Mouse (Mus musculus) left cerebral cortex, adult 9 months (tissue): ENCODE measurements around the gene Rundc3a.

ENCODE experiments used
- DNase-seq, 2 experiments: peaks; one replicate each; pipeline ENCODE4 v3.0.0; 2022; ENCODE audit warnings: low spot score in 2 of 2

Gene Rundc3a

DNA sequence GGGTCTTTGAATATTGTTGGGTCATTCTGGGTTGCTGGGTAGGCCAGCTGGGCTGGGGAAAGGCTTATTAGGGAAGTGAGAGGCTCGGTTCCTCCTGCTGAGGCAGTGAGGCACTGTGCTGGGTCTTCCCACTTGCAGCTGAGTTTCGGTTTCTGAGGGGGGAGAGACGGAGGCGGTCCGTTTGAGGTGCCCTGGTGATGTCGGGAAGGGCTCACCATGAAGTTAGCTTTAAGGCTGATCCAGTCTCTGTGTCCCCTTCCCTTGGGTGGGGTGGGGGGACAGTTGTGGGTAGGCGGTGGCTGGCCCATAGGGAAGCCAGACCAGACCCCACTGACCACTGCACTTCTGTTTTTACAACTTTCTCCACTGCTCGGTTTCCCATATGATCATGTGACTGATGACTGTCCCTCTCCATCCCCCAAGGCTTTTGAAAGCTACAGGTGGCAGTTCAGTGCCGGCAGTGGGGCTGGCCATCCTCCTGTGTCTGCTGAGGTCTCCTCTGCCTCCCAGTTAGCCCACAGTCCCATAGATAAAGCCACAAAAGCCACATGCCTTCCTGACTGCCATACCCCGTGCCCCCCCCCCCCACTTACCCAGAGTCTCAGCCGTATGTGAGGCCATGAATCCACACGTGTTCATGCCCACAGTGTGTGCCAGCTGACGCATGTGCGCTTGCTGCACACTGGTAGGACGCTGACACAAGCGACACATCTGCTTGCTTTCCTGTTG lies 39.1 kb downstream of the Rundc3a start:
- DNase-seq, result peak in 1 of 2 experiments; percentile 23

DNA sequence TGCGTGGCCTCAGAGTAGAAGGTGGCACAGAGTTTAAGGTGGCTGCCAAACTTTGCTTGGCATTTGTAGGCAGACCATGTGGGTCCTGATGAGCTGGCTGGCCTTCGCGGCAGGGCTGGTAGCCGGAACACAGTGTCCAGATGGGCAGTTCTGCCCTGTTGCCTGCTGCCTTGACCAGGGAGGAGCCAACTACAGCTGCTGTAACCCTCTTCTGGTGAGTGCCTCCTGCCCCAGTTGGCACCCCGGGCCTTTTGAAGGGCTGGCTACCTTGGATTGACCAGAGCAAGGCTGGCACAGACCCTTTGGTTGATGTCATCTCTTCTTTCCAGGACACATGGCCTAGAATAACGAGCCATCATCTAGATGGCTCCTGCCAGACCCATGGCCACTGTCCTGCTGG lies 39.7 kb downstream of the Rundc3a start:
- peak in 1 of 2 experiments; percentile 26 for DNase-seq

DNA sequence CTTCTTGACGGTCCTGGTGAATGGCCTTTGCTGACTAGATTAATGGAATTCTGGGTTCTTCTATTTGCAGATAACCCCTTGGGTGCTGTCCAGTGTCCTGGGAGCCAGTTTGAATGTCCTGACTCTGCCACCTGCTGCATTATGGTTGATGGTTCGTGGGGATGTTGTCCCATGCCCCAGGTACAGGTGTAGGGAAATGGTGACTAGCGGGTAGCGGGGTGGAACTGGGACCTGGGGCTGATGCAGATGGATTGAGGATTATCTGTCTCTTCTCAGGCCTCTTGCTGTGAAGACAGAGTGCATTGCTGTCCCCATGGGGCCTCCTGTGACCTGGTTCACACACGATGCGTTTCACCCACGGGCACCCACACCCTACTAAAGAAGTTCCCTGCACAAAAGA lies 40.7 kb downstream of the Rundc3a start:
- no peak for DNase-seq

DNA sequence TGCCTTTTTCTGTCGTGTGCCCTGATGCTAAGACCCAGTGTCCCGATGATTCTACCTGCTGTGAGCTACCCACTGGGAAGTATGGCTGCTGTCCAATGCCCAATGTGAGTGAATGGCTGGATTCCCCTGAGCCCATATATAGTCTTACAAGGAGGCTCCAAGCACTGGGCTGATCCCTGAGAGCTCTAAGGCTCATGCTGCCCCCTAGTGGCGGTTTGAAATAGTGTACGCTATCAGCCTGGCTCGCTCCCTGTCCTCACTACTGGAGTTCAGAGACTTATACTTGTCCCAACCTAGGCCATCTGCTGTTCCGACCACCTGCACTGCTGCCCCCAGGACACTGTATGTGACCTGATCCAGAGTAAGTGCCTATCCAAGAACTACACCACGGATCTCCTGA lies 41.2 kb downstream of the Rundc3a start:
- DNase-seq, result peak in 1 of 2 experiments; percentile 94

DNA sequence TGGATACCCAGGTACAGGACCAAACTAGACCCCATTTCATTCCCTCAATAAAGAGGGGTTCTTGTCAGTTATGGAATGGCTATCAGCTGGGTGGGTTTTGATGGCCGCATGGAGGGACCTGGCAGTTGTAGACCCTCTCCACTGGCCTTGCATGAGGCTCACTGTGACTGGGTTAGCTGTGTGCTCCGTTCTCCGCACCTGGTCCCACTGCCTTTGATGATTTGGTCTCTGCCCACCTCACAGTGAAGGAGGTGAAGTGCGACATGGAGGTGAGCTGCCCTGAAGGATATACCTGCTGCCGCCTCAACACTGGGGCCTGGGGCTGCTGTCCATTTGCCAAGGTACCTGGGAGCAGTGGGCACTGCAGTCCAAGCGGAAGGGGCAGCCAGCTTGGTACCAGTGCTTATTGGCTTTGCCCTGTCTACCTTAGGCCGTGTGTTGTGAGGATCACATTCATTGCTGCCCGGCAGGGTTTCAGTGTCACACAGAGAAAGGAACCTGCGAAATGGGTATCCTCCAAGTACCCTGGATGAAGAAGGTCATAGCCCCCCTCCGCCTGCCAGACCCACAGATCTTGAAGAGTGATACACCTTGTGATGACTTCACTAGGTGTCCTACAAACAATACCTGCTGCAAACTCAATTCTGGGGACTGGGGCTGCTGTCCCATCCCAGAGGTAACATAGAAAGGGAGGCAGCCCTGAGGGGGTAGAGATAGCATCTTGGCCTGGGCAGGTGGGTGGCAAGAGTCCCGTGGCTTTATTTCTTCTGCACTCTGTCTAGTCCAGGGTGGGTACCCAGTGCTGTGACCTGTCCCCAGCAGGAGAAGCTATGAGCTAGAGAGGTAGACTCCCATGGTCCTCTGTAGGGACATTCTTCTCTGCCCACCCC lies 41.9 kb downstream of the Rundc3a start:
- no peak for DNase-seq

DNA sequence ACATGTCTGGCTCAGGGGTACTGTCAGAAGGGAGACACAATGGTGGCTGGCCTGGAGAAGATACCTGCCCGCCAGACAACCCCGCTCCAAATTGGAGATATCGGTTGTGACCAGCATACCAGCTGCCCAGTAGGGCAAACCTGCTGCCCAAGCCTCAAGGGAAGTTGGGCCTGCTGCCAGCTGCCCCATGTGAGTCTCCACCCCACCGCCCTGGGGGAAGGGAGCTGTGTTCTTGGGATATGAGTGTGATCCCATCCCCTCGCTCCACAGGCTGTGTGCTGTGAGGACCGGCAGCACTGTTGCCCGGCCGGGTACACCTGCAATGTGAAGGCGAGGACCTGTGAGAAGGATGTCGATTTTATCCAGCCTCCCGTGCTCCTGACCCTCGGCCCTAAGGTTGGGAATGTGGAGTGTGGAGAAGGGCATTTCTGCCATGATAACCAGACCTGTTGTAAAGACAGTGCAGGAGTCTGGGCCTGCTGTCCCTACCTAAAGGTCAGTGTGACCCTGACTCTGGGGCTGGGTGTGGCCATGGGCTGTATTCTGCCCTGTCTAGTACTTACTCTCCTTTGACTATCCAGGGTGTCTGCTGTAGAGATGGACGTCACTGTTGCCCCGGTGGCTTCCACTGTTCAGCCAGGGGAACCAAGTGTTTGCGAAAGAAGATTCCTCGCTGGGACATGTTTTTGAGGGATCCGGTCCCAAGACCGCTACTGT lies 42.7 kb downstream of the Rundc3a start:
- DNase-seq, result no peak

DNA sequence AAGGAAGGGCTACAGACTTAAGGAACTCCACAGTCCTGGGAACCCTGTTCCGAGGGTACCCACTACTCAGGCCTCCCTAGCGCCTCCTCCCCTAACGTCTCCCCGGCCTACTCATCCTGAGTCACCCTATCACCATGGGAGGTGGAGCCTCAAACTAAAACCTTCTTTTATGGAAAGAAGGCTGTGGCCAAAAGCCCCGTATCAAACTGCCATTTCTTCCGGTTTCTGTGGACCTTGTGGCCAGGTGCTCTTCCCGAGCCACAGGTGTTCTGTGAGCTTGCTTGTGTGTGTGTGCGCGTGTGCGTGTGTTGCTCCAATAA lies 43.2 kb downstream of the Rundc3a start:
- DNase-seq, result no peak

DNA sequence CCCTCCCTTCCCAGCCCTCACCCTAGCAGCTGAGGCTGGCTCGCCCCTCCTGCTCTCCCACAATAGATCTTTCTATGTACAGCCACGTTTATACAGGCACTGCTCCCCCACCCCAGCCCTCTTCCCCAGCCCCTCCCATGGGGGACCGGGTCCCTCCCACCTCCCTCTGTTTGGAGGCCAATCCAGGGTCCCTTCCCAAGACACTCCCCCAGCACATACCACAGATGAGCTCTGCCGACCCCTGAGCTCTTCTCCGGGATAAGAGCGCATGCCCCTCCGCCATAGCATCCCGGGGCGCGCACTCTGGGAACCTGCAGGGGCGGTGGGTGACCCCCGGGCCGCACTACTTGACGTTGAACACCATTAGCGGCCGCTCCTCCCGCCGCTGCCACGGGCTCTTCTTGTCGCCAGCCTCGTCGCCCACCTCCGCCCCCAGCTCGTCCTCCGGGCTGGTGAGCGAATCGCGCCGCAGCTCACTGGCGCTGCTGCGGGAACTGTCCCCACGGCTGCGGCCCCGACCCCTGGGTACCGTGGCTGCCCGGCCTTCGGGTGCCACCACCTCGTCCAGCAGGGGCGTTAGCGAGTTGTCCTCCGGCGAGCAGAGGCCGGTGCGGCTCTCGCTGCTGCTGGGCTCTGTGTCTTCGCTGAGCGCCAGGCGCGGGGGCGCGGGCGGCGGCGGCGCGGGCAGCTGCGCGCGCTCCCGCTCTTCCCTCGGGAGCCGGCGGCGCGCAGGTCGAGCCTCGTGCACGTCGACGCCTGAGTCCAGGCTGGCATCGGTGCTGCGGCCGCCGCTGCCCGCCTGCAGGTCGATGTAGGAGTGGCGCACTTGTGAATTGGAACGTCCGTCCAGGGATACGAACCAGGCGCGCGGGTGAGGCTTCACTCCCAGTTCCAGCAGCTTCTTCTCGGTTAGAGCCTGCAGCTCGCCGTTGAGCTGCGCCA lies 44.2 kb downstream of the Rundc3a start:
- DNase-seq, result peak in 1 of 2 experiments; percentile 72

DNA sequence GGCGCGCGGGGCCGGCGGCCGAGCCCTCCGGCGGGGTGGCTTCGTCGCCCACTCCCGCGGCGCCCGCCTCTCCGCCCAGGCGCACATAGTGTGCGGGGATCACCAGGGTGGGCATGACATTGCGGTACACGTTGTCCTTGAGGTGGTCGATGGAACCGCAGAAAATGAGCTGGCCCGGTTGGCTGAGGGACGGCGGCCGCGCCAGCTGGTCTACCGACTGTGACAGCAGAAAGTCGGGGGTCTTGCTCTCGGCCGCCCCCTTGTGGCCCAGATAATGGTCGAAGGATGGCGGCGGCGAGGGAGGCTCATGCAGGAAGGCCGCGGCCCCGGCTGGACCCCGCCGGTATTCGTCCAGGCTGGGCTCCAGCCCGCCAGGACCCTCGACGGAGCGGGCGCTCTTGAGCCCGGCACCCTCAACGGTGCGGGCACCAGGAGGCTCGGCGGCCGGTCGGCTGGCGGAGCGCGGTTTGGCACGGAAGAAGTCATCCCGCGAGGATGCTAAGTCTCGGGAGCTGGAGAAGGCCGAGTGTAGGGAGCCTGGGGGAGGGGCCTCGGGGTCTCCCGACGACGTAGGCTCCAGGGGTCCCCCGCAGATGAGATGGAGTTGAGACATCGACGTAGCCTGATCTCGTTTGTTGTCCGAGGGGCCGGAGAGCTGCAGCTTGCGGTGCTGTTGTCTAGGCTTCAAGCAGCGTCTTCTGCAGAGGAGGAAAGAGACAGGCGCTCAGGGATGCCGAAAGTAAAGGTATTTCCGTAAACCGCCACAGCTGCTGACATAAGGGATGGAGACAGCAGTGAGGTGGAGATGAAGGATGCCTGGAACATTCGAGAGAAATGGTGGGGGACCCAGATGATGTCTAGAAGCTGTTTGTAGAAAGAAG lies 45.2 kb downstream of the Rundc3a start:
- DNase-seq, result peak in 1 of 2 experiments; percentile 77

DNA sequence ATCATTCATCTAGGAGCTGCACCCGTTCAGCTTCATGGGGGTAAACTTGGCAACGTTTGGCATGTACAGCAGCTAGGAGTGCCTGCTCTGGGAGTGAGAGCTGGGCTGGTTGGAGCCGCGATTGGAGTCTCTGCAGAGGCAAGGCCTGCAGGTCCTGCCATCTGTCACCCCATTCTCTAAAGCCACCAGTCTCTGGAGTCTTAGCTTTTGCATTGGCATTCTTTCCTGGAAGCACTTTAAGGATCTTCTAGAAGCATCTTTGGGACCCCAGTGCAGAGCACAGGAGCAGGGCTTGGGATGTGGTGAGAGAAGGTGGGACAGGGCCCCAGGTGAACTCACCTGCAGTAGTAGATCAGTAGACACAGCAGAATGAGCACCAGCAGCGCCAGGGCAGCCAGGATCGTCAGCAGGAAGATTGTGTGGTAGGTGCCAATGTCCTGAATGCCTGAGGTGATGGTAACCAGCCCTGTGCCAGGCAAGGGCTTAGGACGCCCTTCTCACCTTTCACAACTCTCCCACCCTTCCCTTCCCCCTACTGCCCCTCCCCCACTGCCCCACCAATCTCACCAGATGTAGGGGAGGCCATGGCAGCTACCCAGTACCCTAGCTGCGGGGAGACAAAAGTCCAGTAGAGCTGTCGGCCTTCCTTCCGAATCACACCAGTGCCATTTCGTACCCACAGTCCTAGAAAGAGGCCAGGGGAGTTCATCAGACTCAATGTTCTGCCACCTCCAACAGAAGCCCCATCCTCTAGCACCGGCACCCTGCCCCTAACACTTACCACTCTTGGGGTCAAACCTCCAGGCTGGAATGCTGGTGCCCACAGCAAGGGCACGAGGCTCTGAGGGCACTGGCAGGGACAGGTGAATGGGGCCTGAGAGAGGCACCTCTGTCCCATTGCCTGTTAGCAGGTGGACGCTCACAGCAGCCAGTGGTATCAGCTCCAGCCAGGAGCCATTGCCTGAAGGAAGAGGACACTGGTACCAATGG lies 46.2 kb downstream of the Rundc3a start:
- peak in 1 of 2 experiments; percentile 37 for DNase-seq

DNA sequence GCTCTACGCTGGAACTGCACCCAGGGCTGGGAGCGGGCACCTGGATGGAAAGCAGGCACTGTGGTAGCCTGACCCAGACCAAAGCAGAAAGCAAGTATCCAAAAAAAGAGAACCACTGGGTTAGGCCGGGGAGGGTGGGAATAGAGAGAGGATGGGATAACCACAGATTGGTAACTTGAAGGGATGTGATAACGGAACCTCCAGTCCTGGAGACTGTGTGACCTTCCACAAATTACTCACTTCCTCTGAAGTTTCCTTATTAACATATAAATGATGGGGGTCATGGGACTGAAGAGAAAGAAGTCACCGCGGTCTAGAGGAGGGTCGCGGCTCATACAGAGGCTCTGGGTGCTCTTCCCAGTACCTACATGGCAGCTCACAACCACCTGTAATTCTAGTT lies 47.1 kb downstream of the Rundc3a start:
- DNase-seq, result no peak

DNA sequence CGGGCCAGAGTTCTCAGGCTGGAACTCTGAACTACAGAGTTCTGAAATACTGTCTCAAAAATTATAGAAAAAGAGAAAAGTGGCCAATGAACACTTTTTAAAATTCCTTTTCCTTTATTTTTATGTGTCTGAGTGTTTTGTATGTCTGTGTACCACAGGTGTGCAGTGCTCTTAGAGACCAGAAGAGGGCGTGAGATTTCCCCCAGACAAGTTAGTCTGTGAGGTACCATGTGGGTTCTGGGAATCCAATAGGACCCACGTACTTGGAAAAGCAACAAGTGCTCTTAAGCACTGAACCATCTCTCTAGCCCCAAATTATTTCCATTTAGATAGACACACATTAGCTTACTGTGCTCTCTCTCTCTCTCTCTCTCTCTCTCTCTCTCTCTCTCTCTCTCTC lies 48.2 kb downstream of the Rundc3a start:
- no peak for DNase-seq

DNA sequence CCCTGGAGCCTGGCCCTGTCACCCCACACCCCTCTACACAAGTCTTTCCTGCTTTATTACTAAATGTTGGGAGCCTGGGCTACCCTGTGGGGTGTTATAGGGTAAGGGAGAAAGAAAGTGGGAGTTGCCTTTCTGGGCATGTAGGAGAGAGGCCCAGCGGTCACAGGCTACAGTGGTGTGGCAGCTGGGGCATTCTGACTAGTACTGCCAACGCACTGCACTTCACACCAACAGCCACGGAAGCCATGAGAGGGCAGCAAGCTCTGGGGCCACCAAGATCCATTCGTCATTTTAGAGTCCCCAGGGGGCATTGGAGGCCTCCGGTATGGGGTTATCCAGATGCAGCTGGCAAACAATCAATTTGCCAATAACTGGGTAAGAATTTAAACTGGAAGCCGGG lies 48.9 kb downstream of the Rundc3a start:
- DNase-seq, result no peak

DNA sequence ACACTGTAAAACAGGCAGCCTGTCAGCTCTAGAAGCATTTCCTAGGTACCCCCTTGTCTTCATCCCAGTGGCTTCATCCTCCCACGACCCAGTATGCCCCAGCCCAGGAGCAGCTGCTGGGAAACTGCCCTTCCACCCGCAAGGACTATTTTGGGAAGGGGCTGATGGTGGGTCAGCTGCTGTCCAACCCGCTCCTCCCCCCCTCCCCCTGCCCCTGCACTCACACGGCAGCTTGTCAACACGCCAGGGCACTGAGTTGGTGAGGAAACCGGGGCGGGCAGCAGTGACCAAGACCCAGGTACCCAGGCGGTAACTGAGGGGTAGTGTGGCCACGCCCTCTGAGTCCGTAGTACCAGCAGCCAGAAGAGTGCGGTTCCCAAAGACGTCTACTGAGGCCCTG lies 50.5 kb downstream of the Rundc3a start:
- DNase-seq, result no peak

DNA sequence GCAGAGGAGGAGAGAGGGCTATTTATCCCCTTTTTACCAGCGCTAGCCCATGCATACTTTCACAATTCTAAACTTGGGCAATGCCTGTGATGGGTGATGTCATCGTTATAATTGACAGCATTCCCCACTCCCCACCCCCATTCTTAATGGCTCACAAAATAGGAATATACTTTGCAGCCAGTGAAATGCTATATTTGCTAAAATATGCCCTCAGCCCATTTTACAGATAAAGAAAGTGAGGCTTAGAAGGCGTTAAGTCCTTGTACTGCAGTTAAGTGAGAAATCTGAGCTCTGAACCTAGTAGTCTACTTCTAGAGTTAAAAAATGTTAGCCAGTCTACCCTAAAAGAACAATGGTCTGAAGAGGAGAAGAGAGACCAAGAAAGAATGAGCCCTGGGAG lies 51.1 kb downstream of the Rundc3a start:
- no peak for DNase-seq

DNA sequence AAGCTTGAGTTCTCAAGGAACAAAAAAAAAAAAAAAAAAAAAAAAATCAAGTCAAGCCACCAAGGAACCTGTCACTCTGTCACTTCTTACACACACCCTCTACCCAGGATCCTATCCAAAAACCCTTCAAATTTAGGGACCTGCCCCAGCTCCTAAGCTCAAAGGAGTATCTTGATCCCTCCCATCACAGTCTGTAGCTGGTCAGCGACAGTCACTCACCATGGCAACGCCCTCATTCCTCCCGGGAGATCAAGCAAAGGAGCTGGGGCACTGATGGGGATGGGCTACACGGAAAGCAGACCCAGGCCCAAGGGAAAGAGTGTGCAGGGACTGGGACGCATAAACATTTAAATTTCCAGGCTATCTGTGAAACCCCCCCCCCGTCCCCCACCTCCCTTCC lies 51.6 kb downstream of the Rundc3a start:
- no peak for DNase-seq

DNA sequence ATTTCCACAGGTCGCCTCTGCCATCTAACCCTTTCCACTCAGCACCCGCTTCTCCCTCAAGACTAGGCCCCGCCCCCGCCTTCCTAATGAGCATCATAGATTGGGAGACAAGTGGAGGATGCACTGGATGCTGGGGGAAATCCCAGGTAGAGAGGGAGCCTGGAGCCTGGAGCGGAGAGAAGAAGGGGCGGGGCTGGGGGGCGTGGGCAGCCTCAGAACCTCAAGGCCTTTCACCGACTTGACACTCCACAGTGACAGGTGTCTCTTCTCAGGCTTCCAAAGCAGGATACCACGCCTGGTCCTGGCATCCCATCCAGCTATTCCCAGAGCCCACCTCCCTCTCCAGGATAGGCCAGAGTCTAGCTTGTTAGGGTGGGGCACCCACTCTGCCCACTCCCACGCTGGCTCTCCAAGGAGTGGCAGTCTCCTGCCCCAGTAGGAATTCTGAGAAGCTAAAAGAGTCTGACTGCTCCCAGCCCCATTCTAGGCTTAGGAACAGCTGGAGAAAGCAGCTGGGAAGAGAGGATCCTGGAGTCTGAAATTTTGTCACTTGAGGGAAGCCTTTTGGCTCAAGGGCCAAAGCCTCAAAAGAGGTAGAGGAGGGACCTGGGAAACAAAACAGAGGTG lies 52.2 kb downstream of the Rundc3a start:
- peak in 1 of 2 experiments; percentile 45 for DNase-seq

DNA sequence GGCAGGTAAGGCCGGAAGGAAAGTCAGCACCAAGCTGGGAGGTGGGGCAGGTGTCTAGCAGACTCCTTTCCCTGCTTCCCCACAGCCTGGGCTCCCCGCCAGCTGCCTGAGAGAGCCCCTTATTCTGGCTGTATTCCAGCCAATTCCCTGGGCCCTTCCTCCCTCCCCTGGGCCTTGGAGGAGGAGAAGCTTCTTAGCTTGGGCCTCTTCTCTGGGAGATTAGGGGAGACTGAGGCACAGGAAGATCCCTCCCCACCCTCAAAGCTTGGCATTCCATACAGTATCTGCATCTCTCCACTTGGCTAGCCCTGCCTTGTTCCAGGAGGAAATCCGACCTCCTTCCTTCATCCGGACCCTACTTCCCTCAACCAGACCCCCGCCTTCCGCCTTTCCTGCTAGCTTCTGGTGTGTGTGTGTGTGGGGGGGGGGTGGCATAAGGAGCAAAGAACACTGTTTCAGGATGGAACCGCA lies 52.7 kb downstream of the Rundc3a start:
- peak in 1 of 2 experiments; percentile 39 for DNase-seq
